In the genomic region with DNA sequence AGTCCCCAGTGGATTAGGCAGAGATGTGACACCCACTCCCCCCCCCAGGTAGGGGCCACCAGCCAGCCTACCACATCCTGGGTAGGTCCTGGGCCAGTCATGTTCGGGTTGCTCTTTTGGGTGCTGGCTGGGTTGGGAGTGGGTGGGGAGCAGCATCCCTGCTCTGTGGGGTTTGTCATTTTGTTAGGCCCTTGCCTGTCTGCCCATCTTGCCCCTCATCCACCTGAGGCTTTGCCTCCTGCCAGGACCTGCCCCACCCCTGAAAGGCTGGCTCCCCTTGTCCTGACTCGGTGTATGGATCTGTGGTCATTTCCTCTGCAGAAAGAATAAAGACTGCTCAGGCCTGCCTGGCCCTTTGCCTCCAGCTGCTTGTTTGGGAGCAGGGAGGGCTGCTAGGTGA, we compare ENCODE assay signal across 7 mouse cellular contexts. TPM values are rescaled to one million over a fixed set of nuclear protein-coding genes. Genes with fewer than 3 reads are reported as not detected.
DNase-seq lines count a peak whose midpoint lies in the region; ATAC-seq and TF ChIP-seq lines count a peak whose summit lies in the region.

No protein-coding gene starts in this region.

- H3K9ac ChIP-seq in forebrain, embryonic 15.5 days (replicated peaks), result no peak overlapping the region
- H3K9ac ChIP-seq in midbrain, embryonic 14.5 days (replicated peaks; ENCODE audit: low read length), result peak overlapping the region; percentile 95; the same call in 1 of the 2 replicates

- no peaks in the 10 kb centered on the region for H3K4me1 ChIP-seq in cortical plate, adult 2 months (ENCODE audit: control insufficient read depth, insufficient read depth, low read length)
- peaks cover 14% of the 10 kb centered on the region for H3K4me1 ChIP-seq in forebrain, embryonic 15.5 days
- peaks cover 10% of the 10 kb centered on the region for H3K4me1 ChIP-seq in midbrain, embryonic 14.5 days (ENCODE audit: control insufficient read depth, insufficient read depth, low read length)

- H3K27ac ChIP-seq in left cerebral cortex, adult 2 months, result peak overlapping the region; percentile 99
- no peak overlapping the region for H3K27ac ChIP-seq in cortical plate, adult 2 months (ENCODE audit: insufficient read depth, low read length)
- no peak overlapping the region for H3K27ac ChIP-seq in forebrain, embryonic 15.5 days (replicated peaks)
- H3K27ac ChIP-seq in midbrain, embryonic 14.5 days (replicated peaks; ENCODE audit: low read depth, low read length), result no peak overlapping the region

- H3K27me3 ChIP-seq in forebrain, embryonic 15.5 days, result no peaks in the 10 kb centered on the region
- no peaks in the 10 kb centered on the region for H3K27me3 ChIP-seq in midbrain, embryonic 14.5 days (ENCODE audit: control insufficient read depth, insufficient read depth, low read length)

- TF ChIP-seq POLR2A in cortical plate, adult 2 months (IDR thresholded peaks at IDR 0.05; ENCODE audit: extremely low read depth, insufficient read depth, low read length), result no peak

- no peaks in the 10 kb centered on the region for H3K9me3 ChIP-seq in forebrain, embryonic 15.5 days
- no peaks in the 10 kb centered on the region for H3K9me3 ChIP-seq in midbrain, embryonic 14.5 days (ENCODE audit: control insufficient read depth, low read length)

- WGBS in forebrain, embryonic 15.5 days, result 63% methylated on average over 2 of the region's 2 CpGs
- WGBS in midbrain, embryonic 14.5 days, result 92% methylated on average over 2 of the region's 2 CpGs

- H3K4me2 ChIP-seq in forebrain, embryonic 15.5 days (replicated peaks), result peak overlapping the region; percentile 59
- H3K4me2 ChIP-seq in midbrain, embryonic 14.5 days (ENCODE audit: low read length), result peak overlapping the region; percentile 82

- H3K36me3 ChIP-seq in forebrain, embryonic 15.5 days, result peaks cover 13% of the 10 kb centered on the region; the same call in 1 of the 2 replicates
- peaks cover 22% of the 10 kb centered on the region for H3K36me3 ChIP-seq in midbrain, embryonic 14.5 days (ENCODE audit: control insufficient read depth, insufficient read depth, low read length)

- TF ChIP-seq CTCF in left cerebral cortex, adult 2 months (IDR thresholded peaks at IDR 0.05), result no peak
- TF ChIP-seq CTCF in cortical plate, adult 2 months (IDR thresholded peaks at IDR 0.05; ENCODE audit: extremely low read depth, insufficient read depth, low read length), result no peak

- peak overlapping the region; percentile 99 for H3K4me3 ChIP-seq in left cerebral cortex, adult 2 months
- H3K4me3 ChIP-seq in cortical plate, adult 2 months (ENCODE audit: insufficient read depth, low read length), result peak overlapping the region; percentile 78
- H3K4me3 ChIP-seq in forebrain, embryonic 15.5 days, result peak overlapping the region; percentile 93
- H3K4me3 ChIP-seq in midbrain, embryonic 14.5 days (replicated peaks; ENCODE audit: low read depth, low read length), result peak overlapping the region; percentile 94; the same call in 1 of the 2 replicates

- DNase-seq in left cerebral cortex, adult 2 months (ENCODE audit: extremely low spot score in 1 of 2, low spot score in 2 of 2), result no peak
- DNase-seq in left cerebral cortex, postnatal 14 days (ENCODE audit: low spot score in 2 of 2), result no peak
- DNase-seq in midbrain, embryonic 14.5 days, result no peak
- no peak for DNase-seq in urinary bladder, postnatal 4 days (ENCODE audit: low spot score in 2 of 2)
- no peak for DNase-seq in natural killer cell, adult 2 months (ENCODE audit: low spot score in 2 of 2)

- intact Hi-C loops in left cerebral cortex, adult 2 months (cut with DNase I), result no loop called here
- intact Hi-C loops in left cerebral cortex, postnatal 14 days (cut with DNase I), result loop anchor here (10.0 kb wide), 1 partner anchor 107 kb away; a partner anchor contains a TSS

- ATAC-seq in forebrain, embryonic 15.5 days (replicated peaks), result no peak
- no peak for ATAC-seq in midbrain, embryonic 14.5 days (ENCODE audit: low FRiP score, low TSS enrichment)

RNA-seq across cellular contexts. Expression of a gene that starts 1.6 kb away (rescaled TPM):
- 100 to 1,000 TPM; 313 to 317 TPM for total RNA-seq in left cerebral cortex, adult 2 months (2021)
- 100 to 1,000 TPM; 435 to 436 TPM for total RNA-seq in left cerebral cortex, postnatal 14 days (2021)
- 419 and 446 TPM in 2 replicates for polyA plus RNA-seq in cortical plate, adult 2 months (2012; rRNA removed)
- polyA plus RNA-seq in forebrain, embryonic 15.5 days (2015; fragmentation: Nextera tagmentation; extraction: Ambion mirVana), result 358 and 365 TPM in 2 replicates
- 435 and 604 TPM in 2 replicates for polyA plus RNA-seq in midbrain, embryonic 14.5 days (2014; fragmentation: Nextera tagmentation; extraction: Ambion mirVana)

RNA-seq across cellular contexts. Expression of a gene that starts 41.4 kb away (rescaled TPM):
- total RNA-seq in left cerebral cortex, adult 2 months (2021), result 100 to 1,000 TPM; 294 to 305 TPM
- total RNA-seq in left cerebral cortex, postnatal 14 days (2021), result 100 to 1,000 TPM; 329 to 335 TPM
- 788 and 867 TPM in 2 replicates for polyA plus RNA-seq in cortical plate, adult 2 months (2012; rRNA removed)
- 632 and 664 TPM in 2 replicates for polyA plus RNA-seq in forebrain, embryonic 15.5 days (2015; fragmentation: Nextera tagmentation; extraction: Ambion mirVana)
- 698 and 838 TPM in 2 replicates for polyA plus RNA-seq in midbrain, embryonic 14.5 days (2014; fragmentation: Nextera tagmentation; extraction: Ambion mirVana)
